Mouse (Mus musculus) liver, embryonic 14.5 days (tissue): ENCODE measurements around the gene Fastk.

ENCODE experiments used
- CTCF ChIP-seq: IDR thresholded peaks from 2 replicates; pipeline ENCODE4 v1.5.1; 2016; ENCODE audit warnings: antibody characterized with exemption, low read depth, control low read depth
- EP300 ChIP-seq: IDR thresholded peaks from 2 replicates; pipeline ENCODE4 v1.6.1; 2016; ENCODE audit warnings: antibody characterized with exemption, low read depth

GRCm38 (mm10) chr5:24475476-24476241 is 30.6 kb upstream of the Fastk start:
- TF ChIP-seq CTCF (no peak), EP300 (no peak)
